Mouse (Mus musculus): Measurements from ENCODE around the gene Sec61a2. TPM values are rescaled to one million over a fixed set of nuclear protein-coding genes. Genes with fewer than 3 reads are reported as not detected.

Sec61a2 gene
- polyA plus RNA-seq (2012) = 1.4 and 1.9 TPM in 2 replicates

GRCm38 (mm10) chr2:5894843-5895570 is at the start of gene Sec61a2:
Sec61a2 (minus strand) TSS chr2:5895432.

GRCm38 (mm10) chr2:5942416-5943032 is 47.3 kb upstream of the Sec61a2 start, which contains the start of gene Dhtkd1:
Dhtkd1 (minus strand) TSS chr2:5942792.

GRCm38 (mm10) chr2:5862834-5863233 is 32.4 kb downstream of the Sec61a2 start, which contains the start of gene Gm13199:
Gm13199 (minus strand) TSS chr2:5862934.

GRCm38 (mm10) chr2:5844873-5845631 is 50.2 kb downstream of the Sec61a2 start, which contains the start of the genes Nudt5 and Cdc123:
Nudt5 (plus strand) TSS chr2:5845019.
Cdc123 (minus strand) TSS chr2:5845164.

Other genes with a start within 250 kb of the Sec61a2 start
- gene Camk1d, start 180.9 kb downstream of the Sec61a2 start, polyA plus RNA-seq (2012) = 5.6 and 6.8 TPM in 2 replicates
- gene Nudt5, start 50.4 kb downstream of the Sec61a2 start, polyA plus RNA-seq (2012) = 11.3 and 15.3 TPM in 2 replicates
- gene Cdc123, start 50.3 kb downstream of the Sec61a2 start, polyA plus RNA-seq (2012) = 84.9 and 101 TPM in 2 replicates
- gene Gm13199, start 32.5 kb downstream of the Sec61a2 start, polyA plus RNA-seq (2012) = 0.12 and 0.24 TPM in 2 replicates
- gene Dhtkd1, start 47.4 kb upstream of the Sec61a2 start, polyA plus RNA-seq (2012) = 0.23 TPM in 2 replicates
- gene Upf2, start 56.0 kb upstream of the Sec61a2 start, polyA plus RNA-seq (2012) = 5.2 and 6.8 TPM in 2 replicates
- gene Proser2, start 234.8 kb upstream of the Sec61a2 start, polyA plus RNA-seq (2012) = 1.7 and 3.0 TPM in 2 replicates